Mouse (Mus musculus): ENCODE results near the gene Pias3. TPM values are rescaled to one million over a fixed set of nuclear protein-coding genes. Genes with fewer than 3 reads are reported as not detected.
"Not testable (repeated sequence)": the region's sequence is repeated elsewhere in the genome, so short reads cannot be mapped to it uniquely, and the experiment has no call there.

The Pias3 gene
- polyA plus RNA-seq, 1 experiment from 2014 or later = 35.5 TPM

GRCm38 (mm10) chr3:96728634-96729402 lies 32.6 kb downstream of the Pias3 start:
- Histone ChIP-seq H3K27ac (ENCODE audit: low read depth) (peak overlapping the region; percentile 73; the same call in 1 of the 2 replicates), H3K4me1 (replicated peaks; ENCODE audit: control insufficient read depth, insufficient read depth, low read length) (peaks cover 23% of the 10 kb centered on the region), H3K36me3 (ENCODE audit: control insufficient read depth, insufficient read depth, low read length) (peaks cover 5% of the 10 kb centered on the region), H3K4me3 (ENCODE audit: low read depth, low read length) (peak overlapping the region; percentile 86), H3K9me3 (ENCODE audit: control insufficient read depth, low read length) (no peaks in the 10 kb centered on the region), H3K4me2 (ENCODE audit: low read length) (peak overlapping the region; percentile 65), H3K27me3 (replicated peaks; ENCODE audit: control insufficient read depth, insufficient read depth, low read length) (no peaks in the 10 kb centered on the region), H3K9ac (ENCODE audit: low read length) (peak overlapping the region; percentile 83; the same call in 1 of the 2 replicates)
- WGBS = 49% methylated on average over 7 of the region's 7 CpGs
- ATAC-seq (replicated peaks; ENCODE audit: low FRiP score, low TSS enrichment, low read depth) (no peak), DNase-seq (ENCODE audit: low spot score) (no peak)

- Histone ChIP-seq H3K9me3 (ENCODE audit: control insufficient read depth, low read length) (no peaks in the 10 kb centered on the region), H3K4me3 (ENCODE audit: low read depth, low read length) (no peak overlapping the region), H3K9ac (ENCODE audit: low read length) (no peak overlapping the region), H3K4me2 (ENCODE audit: low read length) (peak overlapping the region; percentile 65), H3K27me3 (replicated peaks; ENCODE audit: control insufficient read depth, insufficient read depth, low read length) (no peaks in the 10 kb centered on the region), H3K36me3 (ENCODE audit: control insufficient read depth, insufficient read depth, low read length) (no peaks in the 10 kb centered on the region), H3K4me1 (replicated peaks; ENCODE audit: control insufficient read depth, insufficient read depth, low read length) (peaks cover 23% of the 10 kb centered on the region), H3K27ac (ENCODE audit: low read depth) (no peak overlapping the region)
- 35% methylated on average over 3 of the region's 3 CpGs for WGBS
- DNase-seq (ENCODE audit: low spot score) = no peak
- ATAC-seq (replicated peaks; ENCODE audit: low FRiP score, low TSS enrichment, low read depth) = no peak
These were observed 33.2 kb downstream of the Pias3 start for GRCm38 (mm10) chr3:96729403-96729784.

GRCm38 (mm10) chr3:96730785-96731184 lies 34.6 kb downstream of the Pias3 start:
- Histone ChIP-seq H3K9ac (ENCODE audit: low read length) (no peak overlapping the region), H3K27ac (ENCODE audit: low read depth) (no peak overlapping the region), H3K4me2 (ENCODE audit: low read length) (no peak overlapping the region), H3K4me3 (ENCODE audit: low read depth, low read length) (no peak overlapping the region), H3K27me3 (replicated peaks; ENCODE audit: control insufficient read depth, insufficient read depth, low read length) (no peaks in the 10 kb centered on the region), H3K36me3 (ENCODE audit: control insufficient read depth, insufficient read depth, low read length) (no peaks in the 10 kb centered on the region), H3K9me3 (ENCODE audit: control insufficient read depth, low read length) (no peaks in the 10 kb centered on the region), H3K4me1 (replicated peaks; ENCODE audit: control insufficient read depth, insufficient read depth, low read length) (peaks cover 23% of the 10 kb centered on the region)
- WGBS = 74% methylated on average over 5 of the region's 5 CpGs
- ATAC-seq (replicated peaks; ENCODE audit: low FRiP score, low TSS enrichment, low read depth) (no peak), DNase-seq (ENCODE audit: low spot score) (no peak)

DNA sequence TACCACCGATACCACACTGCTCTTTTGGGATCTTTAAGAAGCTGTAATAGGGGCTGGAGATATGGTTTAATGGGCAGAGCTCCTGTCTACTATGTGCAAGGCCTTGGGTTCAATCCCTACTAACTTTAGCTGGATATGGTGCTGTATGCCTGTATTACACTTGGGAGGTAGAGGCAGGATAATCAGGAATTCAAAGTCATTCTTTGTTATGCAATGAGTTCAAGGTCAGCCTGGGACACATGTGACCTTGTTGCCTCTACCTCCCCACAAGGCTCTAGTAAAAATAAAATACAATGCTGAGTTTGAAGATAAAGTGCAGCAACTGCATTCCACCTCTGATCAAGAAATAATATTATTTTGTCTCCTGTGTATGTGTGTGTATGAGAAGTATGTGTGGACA lies 37.8 kb downstream of the Pias3 start:
- DNase-seq (ENCODE audit: low spot score) = no peak
- ATAC-seq (replicated peaks; ENCODE audit: low FRiP score, low TSS enrichment, low read depth) = no peak
- H3K4me2 ChIP-seq (ENCODE audit: low read length) = no peak overlapping the region
- H3K9ac ChIP-seq (ENCODE audit: low read length) = no peak overlapping the region
- peaks cover 10% of the 10 kb centered on the region for H3K4me1 ChIP-seq (replicated peaks; ENCODE audit: control insufficient read depth, insufficient read depth, low read length)
- no peaks in the 10 kb centered on the region for H3K9me3 ChIP-seq (ENCODE audit: control insufficient read depth, low read length)
- H3K36me3 ChIP-seq (ENCODE audit: control insufficient read depth, insufficient read depth, low read length) = no peaks in the 10 kb centered on the region
- WGBS = 92% methylated on average over 1 of the region's 1 CpGs
- no peak overlapping the region for H3K27ac ChIP-seq (ENCODE audit: low read depth)
- H3K27me3 ChIP-seq (replicated peaks; ENCODE audit: control insufficient read depth, insufficient read depth, low read length) = no peaks in the 10 kb centered on the region
- no peak overlapping the region for H3K4me3 ChIP-seq (ENCODE audit: low read depth, low read length)

DNA sequence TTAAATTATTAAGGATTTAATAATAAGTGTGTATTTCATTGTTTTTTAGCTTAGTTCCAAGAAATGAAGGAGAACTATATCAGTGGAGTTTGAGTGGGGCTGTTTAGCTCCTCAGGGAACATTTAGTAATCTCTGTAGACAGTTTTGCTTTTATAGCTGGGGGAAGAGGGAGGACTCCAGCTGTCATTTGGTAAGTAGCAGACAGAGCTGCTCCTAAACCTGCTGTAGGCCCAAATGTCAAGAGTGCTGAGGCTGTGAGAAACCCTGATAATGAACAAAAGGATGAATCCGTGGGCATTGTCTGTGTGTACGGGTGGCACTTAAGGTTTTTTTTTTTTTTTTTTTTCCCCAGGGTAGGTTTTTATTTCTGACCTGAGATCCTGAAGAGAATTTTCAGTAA lies 39.0 kb downstream of the Pias3 start:
- no peak for DNase-seq (ENCODE audit: low spot score)
- Histone ChIP-seq H3K4me3 (ENCODE audit: low read depth, low read length) (no peak overlapping the region), H3K27me3 (replicated peaks; ENCODE audit: control insufficient read depth, insufficient read depth, low read length) (no peaks in the 10 kb centered on the region), H3K4me2 (ENCODE audit: low read length) (no peak overlapping the region), H3K27ac (ENCODE audit: low read depth) (no peak overlapping the region), H3K36me3 (ENCODE audit: control insufficient read depth, insufficient read depth, low read length) (no peaks in the 10 kb centered on the region), H3K4me1 (replicated peaks; ENCODE audit: control insufficient read depth, insufficient read depth, low read length) (0 out of 2 replicates have a peak, but pooled peaks cover 2% of the 10 kb centered on the region), H3K9ac (ENCODE audit: low read length) (no peak overlapping the region), H3K9me3 (ENCODE audit: control insufficient read depth, low read length) (no peaks in the 10 kb centered on the region)
- ATAC-seq (replicated peaks; ENCODE audit: low FRiP score, low TSS enrichment, low read depth) = no peak
- WGBS = 76% methylated on average over 2 of the region's 2 CpGs

DNA sequence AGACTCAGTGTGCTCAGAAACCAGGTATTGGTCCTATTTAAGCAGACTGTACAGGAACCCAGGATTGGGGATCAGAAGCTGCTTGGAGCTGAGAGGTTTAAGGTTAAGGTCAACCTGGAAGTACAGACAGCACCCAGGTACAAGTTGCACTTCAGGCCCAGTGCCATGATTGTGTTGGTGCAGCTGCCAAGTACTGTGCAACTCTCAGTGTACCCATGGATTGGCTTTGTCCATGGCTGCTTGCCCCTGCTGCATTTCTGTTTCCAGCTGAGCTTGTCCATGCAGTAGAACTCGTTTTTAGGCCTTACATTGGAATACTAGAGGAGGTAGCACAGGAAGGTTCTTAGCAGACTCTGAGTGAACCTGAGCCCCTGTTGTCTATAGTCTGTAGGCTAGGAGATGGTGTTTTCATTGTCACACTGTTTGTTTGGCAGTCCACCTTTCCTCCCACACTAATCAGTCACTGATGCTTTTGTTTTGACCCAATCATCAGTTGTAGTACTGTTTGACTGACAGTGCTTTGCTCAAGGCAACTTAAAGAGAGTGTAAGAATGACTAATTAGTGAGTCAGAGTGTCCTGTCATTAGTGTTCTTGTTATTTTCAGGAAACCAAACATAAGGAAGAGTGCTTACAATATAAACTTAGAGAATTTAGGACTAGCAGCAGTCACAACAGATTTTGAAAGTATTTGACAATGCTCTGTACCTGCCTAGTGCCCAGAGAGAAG lies 41.0 kb downstream of the Pias3 start:
- ATAC-seq (replicated peaks; ENCODE audit: low FRiP score, low TSS enrichment, low read depth) = no peak
- 60% methylated on average over 1 of the region's 1 CpGs for WGBS
- no peak overlapping the region for H3K27ac ChIP-seq (ENCODE audit: low read depth)
- no peak overlapping the region for H3K4me3 ChIP-seq (ENCODE audit: low read depth, low read length)
- no peak for DNase-seq (ENCODE audit: low spot score)
- H3K4me1 ChIP-seq (replicated peaks; ENCODE audit: control insufficient read depth, insufficient read depth, low read length) = no peaks in the 10 kb centered on the region
- no peaks in the 10 kb centered on the region for H3K36me3 ChIP-seq (ENCODE audit: control insufficient read depth, insufficient read depth, low read length)
- H3K9ac ChIP-seq (ENCODE audit: low read length) = no peak overlapping the region
- no peaks in the 10 kb centered on the region for H3K9me3 ChIP-seq (ENCODE audit: control insufficient read depth, low read length)
- H3K27me3 ChIP-seq (replicated peaks; ENCODE audit: control insufficient read depth, insufficient read depth, low read length) = no peaks in the 10 kb centered on the region
- H3K4me2 ChIP-seq (ENCODE audit: low read length) = no peak overlapping the region

- Histone ChIP-seq H3K9me3 (ENCODE audit: control insufficient read depth, low read length) (no peaks in the 10 kb centered on the region), H3K4me3 (ENCODE audit: low read depth, low read length) (no peak overlapping the region), H3K27me3 (replicated peaks; ENCODE audit: control insufficient read depth, insufficient read depth, low read length) (no peaks in the 10 kb centered on the region), H3K9ac (ENCODE audit: low read length) (no peak overlapping the region), H3K4me1 (replicated peaks; ENCODE audit: control insufficient read depth, insufficient read depth, low read length) (no peaks in the 10 kb centered on the region), H3K27ac (ENCODE audit: low read depth) (no peak overlapping the region), H3K36me3 (ENCODE audit: control insufficient read depth, insufficient read depth, low read length) (no peaks in the 10 kb centered on the region), H3K4me2 (ENCODE audit: low read length) (no peak overlapping the region)
- DNase-seq (ENCODE audit: low spot score) = no peak
- ATAC-seq (replicated peaks; ENCODE audit: low FRiP score, low TSS enrichment, low read depth) = no peak
- WGBS = 88% methylated on average over 1 of the region's 1 CpGs
These were observed 41.8 kb downstream of the Pias3 start for GRCm38 (mm10) chr3:96737995-96738394.

DNA sequence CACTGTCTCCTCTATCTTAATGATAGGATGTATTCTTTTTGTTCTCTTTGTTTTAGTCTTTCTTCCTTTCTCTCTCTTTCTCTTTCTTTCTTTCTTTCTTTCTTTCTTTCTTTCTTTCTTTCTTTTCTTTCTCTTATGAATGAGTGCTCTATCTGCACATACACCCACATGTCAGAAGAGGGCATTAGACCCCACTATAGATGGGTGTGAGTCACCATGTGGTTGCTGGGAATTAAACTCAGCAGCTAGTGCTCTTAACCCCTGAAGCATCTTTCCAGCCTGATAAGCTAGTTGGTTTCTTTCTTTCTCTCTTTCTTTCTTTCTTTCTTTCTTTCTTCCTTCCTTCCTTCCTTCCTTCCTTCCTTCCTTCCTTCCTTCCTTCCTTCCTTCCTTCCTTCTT lies 44.1 kb downstream of the Pias3 start:
- not testable (repeated sequence) for H3K36me3 ChIP-seq (ENCODE audit: control insufficient read depth, insufficient read depth, low read length); H3K27ac ChIP-seq (ENCODE audit: low read depth); H3K4me3 ChIP-seq (ENCODE audit: low read depth, low read length); H3K4me2 ChIP-seq (ENCODE audit: low read length); DNase-seq (ENCODE audit: low spot score); H3K4me1 ChIP-seq (replicated peaks; ENCODE audit: control insufficient read depth, insufficient read depth, low read length); H3K9me3 ChIP-seq (ENCODE audit: control insufficient read depth, low read length); ATAC-seq (replicated peaks; ENCODE audit: low FRiP score, low TSS enrichment, low read depth); H3K9ac ChIP-seq (ENCODE audit: low read length); H3K27me3 ChIP-seq (replicated peaks; ENCODE audit: control insufficient read depth, insufficient read depth, low read length)
